Mouse (Mus musculus) effector memory CD4-positive, alpha-beta T cell, adult 5 months (primary cell): Measurements from ENCODE around the gene Tapt1. TPM values are rescaled to one million over a fixed set of nuclear protein-coding genes. Genes with fewer than 3 reads are reported as not detected.

Source experiments
- polyA plus RNA-seq: library from polyadenylated mRNA; unstranded; fragments of 100-300 nt; shearing (Covaris generic); gene quantifications from one replicate; pipeline ENCODE4 v1.2.1, GENCODE M21; 2017

Tapt1 gene
- 105 TPM for polyA plus RNA-seq

GRCm38 (mm10) chr5:44226521-44227461 lies at the start of gene Tapt1:
Tapt1 (minus strand) TSS chr5:44226626.

Other genes with a start within 250 kb of the Tapt1 start
- gene Fgfbp1, start 244.8 kb downstream of the Tapt1 start, polyA plus RNA-seq: not detected
- 0.39 TPM for gene Prom1, start 124.6 kb downstream of the Tapt1 start, polyA plus RNA-seq